In the genomic region with DNA sequence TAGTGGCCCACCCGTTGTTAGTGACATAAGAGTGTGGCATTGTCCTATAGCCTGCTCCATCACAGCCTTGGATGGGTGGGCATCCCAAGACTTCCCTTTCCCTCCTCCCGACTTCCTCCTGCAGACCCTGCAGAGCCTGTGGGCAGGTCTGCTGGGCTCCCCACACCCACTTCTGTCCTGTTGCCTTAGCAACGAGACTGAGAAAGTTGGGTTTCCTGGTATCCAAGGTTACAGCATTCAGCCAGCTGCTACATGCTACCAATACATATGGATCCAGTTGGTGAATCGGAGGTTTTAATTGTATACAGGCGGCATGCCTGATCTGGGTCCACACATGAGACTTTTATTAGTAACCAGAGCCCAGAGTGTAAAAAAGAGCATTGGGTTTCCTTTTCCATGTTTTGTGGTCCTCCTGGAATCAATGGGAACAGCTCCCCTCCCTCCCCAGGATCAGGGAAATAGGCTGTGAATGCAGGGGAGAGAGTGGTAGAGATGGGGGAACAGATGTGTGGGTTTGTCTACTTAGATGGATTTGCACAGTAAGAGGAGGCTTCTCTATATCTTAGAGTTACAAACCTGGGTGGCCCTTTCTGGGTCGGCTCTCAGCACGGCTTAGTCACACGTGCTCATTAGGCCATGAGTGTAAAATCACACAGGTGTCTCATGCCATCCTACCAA, we compare ENCODE assay signal across 7 mouse cellular contexts. TPM values are rescaled to one million over a fixed set of nuclear protein-coding genes. Genes with fewer than 3 reads are reported as not detected.
A peak's percentile ranks its signal among the peaks of the same experiment; 100 is the strongest.
DNase-seq lines count a peak whose midpoint lies in the region; ATAC-seq and TF ChIP-seq lines count a peak whose summit lies in the region.

No protein-coding gene starts in this region.

- no peak overlapping the region for H3K4me3 ChIP-seq in embryonic facial prominence, embryonic 11.5 days (ENCODE audit: low read depth, low read length)
- no peak overlapping the region for H3K4me3 ChIP-seq in forebrain, postnatal 0 days (ENCODE audit: low read depth, low read length)
- H3K4me3 ChIP-seq in neural tube, embryonic 13.5 days: no peak overlapping the region

- H3K4me2 ChIP-seq in embryonic facial prominence, embryonic 11.5 days (ENCODE audit: low read depth, low read length): peak overlapping the region; percentile 11; the same call in 1 of the 2 replicates
- H3K4me2 ChIP-seq in forebrain, postnatal 0 days (ENCODE audit: low read depth): peak overlapping the region; percentile 8; the same call in 1 of the 2 replicates
- H3K4me2 ChIP-seq in neural tube, embryonic 13.5 days: no peak overlapping the region

- ATAC-seq in embryonic facial prominence, embryonic 11.5 days (replicated peaks; ENCODE audit: insufficient number of reproducible peaks, low FRiP score, low TSS enrichment, low read depth): peak; percentile 91
- ATAC-seq in forebrain, postnatal 0 days: peak; percentile 97
- ATAC-seq in neural tube, embryonic 13.5 days (ENCODE audit: low read depth): peak; percentile 91

- peak overlapping the region; percentile 13; the same call in 1 of the 2 replicates for H3K9ac ChIP-seq in embryonic facial prominence, embryonic 11.5 days (replicated peaks; ENCODE audit: low read length)
- H3K9ac ChIP-seq in forebrain, postnatal 0 days: no peak overlapping the region
- H3K9ac ChIP-seq in neural tube, embryonic 13.5 days: peak overlapping the region; percentile 1

- no peaks in the 10 kb centered on the region; the same call in 1 of the 2 replicates for H3K4me1 ChIP-seq in embryonic facial prominence, embryonic 11.5 days (ENCODE audit: control insufficient read depth, insufficient read depth, low read length)
- peaks cover 19% of the 10 kb centered on the region for H3K4me1 ChIP-seq in forebrain, postnatal 0 days (ENCODE audit: insufficient read depth)
- H3K4me1 ChIP-seq in neural tube, embryonic 13.5 days (replicated peaks): peaks cover 15% of the 10 kb centered on the region

- H3K36me3 ChIP-seq in embryonic facial prominence, embryonic 11.5 days (replicated peaks; ENCODE audit: control insufficient read depth, insufficient read depth, low read depth, low read length): no peaks in the 10 kb centered on the region
- H3K36me3 ChIP-seq in forebrain, postnatal 0 days (ENCODE audit: insufficient read depth): no peaks in the 10 kb centered on the region
- no peaks in the 10 kb centered on the region for H3K36me3 ChIP-seq in neural tube, embryonic 13.5 days

- no peak for TF ChIP-seq CTCF in forebrain, postnatal 0 days (IDR thresholded peaks at IDR 0.05; ENCODE audit: low read depth)

- DNase-seq in embryonic facial prominence, embryonic 11.5 days (ENCODE audit: low spot score): peak; percentile 96
- peak; percentile 91 for DNase-seq in forebrain, postnatal 0 days
- DNase-seq in left cerebral cortex, adult 9 months (ENCODE audit: low spot score in 2 of 2): peak; percentile 71 to 77
- DNase-seq in yolk sac, embryonic 10.5 days (ENCODE audit: low spot score): no peak
- DNase-seq in gastrocnemius, adult 18-20 months (ENCODE audit: low spot score): no peak
- DNase-seq in spleen, postnatal 10 days (ENCODE audit: low spot score in 2 of 2): no peak

- H3K9me3 ChIP-seq in embryonic facial prominence, embryonic 11.5 days (replicated peaks; ENCODE audit: control insufficient read depth, low read length): no peaks in the 10 kb centered on the region
- H3K9me3 ChIP-seq in forebrain, postnatal 0 days (ENCODE audit: low read length): no peaks in the 10 kb centered on the region
- no peaks in the 10 kb centered on the region for H3K9me3 ChIP-seq in neural tube, embryonic 13.5 days

- 31% methylated on average over 8 of the region's 8 CpGs for WGBS in embryonic facial prominence, embryonic 11.5 days
- WGBS in forebrain, postnatal 0 days: 25% methylated on average over 8 of the region's 8 CpGs
- WGBS in neural tube, embryonic 13.5 days: 52% methylated on average over 8 of the region's 8 CpGs

- H3K27me3 ChIP-seq in embryonic facial prominence, embryonic 11.5 days (ENCODE audit: control insufficient read depth, insufficient read depth, low read length): no peaks in the 10 kb centered on the region
- H3K27me3 ChIP-seq in forebrain, postnatal 0 days (ENCODE audit: insufficient read depth, low read length): no peaks in the 10 kb centered on the region
- no peaks in the 10 kb centered on the region for H3K27me3 ChIP-seq in neural tube, embryonic 13.5 days

- H3K27ac ChIP-seq in embryonic facial prominence, embryonic 11.5 days (replicated peaks; ENCODE audit: low read depth, low read length): peak overlapping the region; percentile 72
- H3K27ac ChIP-seq in forebrain, postnatal 0 days (ENCODE audit: low read depth, low read length): peak overlapping the region; percentile 75
- H3K27ac ChIP-seq in neural tube, embryonic 13.5 days (replicated peaks): no peak overlapping the region

RNA-seq across cellular contexts. Expression of gene Zfp706, which starts 45.7 kb away (rescaled TPM):
- polyA plus RNA-seq in embryonic facial prominence, embryonic 11.5 days (2014; fragmentation: Nextera tagmentation; extraction: Ambion mirVana): 381 and 407 TPM in 2 replicates
- 66.6 and 71.0 TPM in 2 replicates for total RNA-seq in forebrain, postnatal 0 days (2014; rRNA removed)
- polyA plus RNA-seq in forebrain, postnatal 0 days (2015; fragmentation: Nextera tagmentation; extraction: Ambion mirVana): 575 and 586 TPM in 2 replicates
- polyA plus RNA-seq in neural tube, embryonic 13.5 days (2015; fragmentation: Nextera tagmentation; extraction: Ambion mirVana): 455 and 475 TPM in 2 replicates
- 100 to 1,000 TPM; 115 to 131 TPM for total RNA-seq in gastrocnemius, adult 18-20 months (2021)

Comparison
In these comparisons a context has a peak if more than half of its experiments do, and no peak if none do; other contexts are left out.
1. DNase-seq: peak in embryonic facial prominence, embryonic 11.5 days (single experiment), forebrain, postnatal 0 days (single experiment) and left cerebral cortex, adult 9 months (2 of 2); none in yolk sac, embryonic 10.5 days (single experiment), gastrocnemius, adult 18-20 months (single experiment) and spleen, postnatal 10 days (0 of 2).
2. Peak in every context shown above with its lines, with median percentiles within 50 percentile points of each other: ATAC-seq.